Mouse (Mus musculus) effector memory CD4-positive, alpha-beta T cell, adult 7 months (primary cell): ENCODE measurements around the gene Mturn. TPM values are rescaled to one million over a fixed set of nuclear protein-coding genes. Genes with fewer than 3 reads are reported as not detected.

Source experiments
- polyA plus RNA-seq: library from polyadenylated mRNA; unstranded; fragments of 100-300 nt; shearing (Covaris generic); gene quantifications from one replicate; pipeline ENCODE4 v1.2.1, GENCODE M21; 2017

Mturn gene
- polyA plus RNA-seq, result 14.6 TPM

DNA sequence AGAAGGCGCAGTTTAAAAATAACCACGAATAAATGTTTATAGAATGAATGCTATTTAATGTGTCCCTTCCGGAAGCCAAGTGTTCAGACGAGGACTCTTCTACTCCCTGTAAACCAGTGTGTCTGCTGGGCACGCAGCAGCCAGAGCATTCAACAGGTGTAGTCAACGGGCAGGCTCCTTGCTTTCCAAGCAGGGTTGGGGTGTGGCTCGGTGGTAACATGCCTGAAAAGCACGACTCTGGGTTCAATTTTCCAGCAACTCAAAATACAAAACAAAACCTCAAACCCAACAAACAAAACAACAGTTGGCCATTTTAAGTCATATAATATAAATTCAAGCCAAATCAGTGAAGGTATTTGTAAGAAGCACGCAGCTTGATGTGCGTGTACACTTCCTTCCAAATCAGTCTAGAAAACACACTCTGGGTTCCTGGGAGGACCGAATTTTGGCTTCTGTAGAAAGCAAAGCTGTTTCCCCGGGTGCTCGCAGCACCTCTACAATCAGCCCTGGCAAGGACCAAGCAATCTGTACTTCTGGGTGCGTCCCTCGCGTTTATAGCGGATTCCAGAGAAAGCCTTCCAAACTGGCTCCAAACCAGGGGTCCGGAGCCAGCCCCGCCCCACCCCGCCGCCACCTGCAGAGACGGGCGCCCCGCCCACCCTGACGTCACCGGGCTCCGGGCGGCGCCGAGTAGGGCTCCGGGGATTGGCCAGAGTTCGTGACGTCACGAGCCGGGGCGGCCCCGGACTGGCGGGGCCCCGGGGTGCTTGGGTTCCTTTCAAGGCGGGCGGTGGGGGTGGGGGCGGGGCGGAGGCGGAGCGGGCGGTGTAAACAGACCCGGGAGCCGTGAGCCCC is at the start of gene Mturn:
Mturn (plus strand) TSS at position 734 of the 855 bp plus-strand sequence.

Other genes starting within 250 kb of the Mturn start
- 0.29 TPM for gene Scrn1, start 115.1 kb upstream of the Mturn start, polyA plus RNA-seq
- 10.7 TPM for gene Plekha8, start 86.5 kb upstream of the Mturn start, polyA plus RNA-seq
- gene Fkbp14, start 84.3 kb upstream of the Mturn start, polyA plus RNA-seq, result 1.7 TPM
- gene Znrf2, start 135.3 kb downstream of the Mturn start, polyA plus RNA-seq, result 156 TPM